Comparison of ENCODE assay signal across 12 mouse cellular contexts in genomic region chr4:152494360-152494879, GRCm38 (mm10). TPM values are rescaled to one million over a fixed set of nuclear protein-coding genes. Genes with fewer than 3 reads are reported as not detected.
DNase-seq lines count a peak whose midpoint lies in the region; ATAC-seq lines count a peak whose summit lies in the region.
"Had no signal": no experiment of that assay in that cellular context is flagged by ENCODE, and none has a peak within 500 bp of the region (broad histone marks: within the 10 kb centered on the region; RNA-seq: fewer than 3 reads in every experiment).

No protein-coding gene starts in this region.

- H3K9ac ChIP-seq in embryonic facial prominence, embryonic 14.5 days (ENCODE audit: low read depth, low read length), result no peak overlapping the region
- 0 out of 2 replicates have a peak overlapping the region, but pooled peaks have one; percentile 12 for H3K9ac ChIP-seq in neural tube, embryonic 13.5 days
- H3K9ac ChIP-seq: liver, embryonic 15.5 days had no signal

- no peak overlapping the region for H3K4me3 ChIP-seq in embryonic facial prominence, embryonic 14.5 days (ENCODE audit: low read depth, low read length)
- H3K4me3 ChIP-seq in embryonic facial prominence, embryonic 10.5 days, result no peak overlapping the region
- no peak overlapping the region for H3K4me3 ChIP-seq in neural tube, embryonic 13.5 days
- H3K4me3 ChIP-seq: liver, embryonic 15.5 days had no signal

- no peaks in the 10 kb centered on the region for H3K4me1 ChIP-seq in embryonic facial prominence, embryonic 14.5 days (ENCODE audit: control insufficient read depth, insufficient read depth, low read length)
- peaks cover 3% of the 10 kb centered on the region; the same call in 1 of the 2 replicates for H3K4me1 ChIP-seq in embryonic facial prominence, embryonic 10.5 days
- peaks cover 27% of the 10 kb centered on the region for H3K4me1 ChIP-seq in neural tube, embryonic 13.5 days (replicated peaks)
- H3K4me1 ChIP-seq: liver, embryonic 15.5 days had no signal

- H3K4me2 ChIP-seq in embryonic facial prominence, embryonic 14.5 days (ENCODE audit: low read depth, low read length), result no peak overlapping the region
- peak overlapping the region; percentile 20; the same call in 1 of the 2 replicates for H3K4me2 ChIP-seq in neural tube, embryonic 13.5 days
- H3K4me2 ChIP-seq: liver, embryonic 15.5 days had no signal

- peaks cover 7% of the 10 kb centered on the region; the same call in 1 of the 2 replicates for H3K36me3 ChIP-seq in embryonic facial prominence, embryonic 14.5 days (ENCODE audit: control insufficient read depth, insufficient read depth, low read length)
- peaks cover 17% of the 10 kb centered on the region for H3K36me3 ChIP-seq in embryonic facial prominence, embryonic 10.5 days (replicated peaks)
- peaks cover 20% of the 10 kb centered on the region for H3K36me3 ChIP-seq in neural tube, embryonic 13.5 days
- H3K36me3 ChIP-seq: liver, embryonic 15.5 days had no signal

- no peaks in the 10 kb centered on the region for H3K27me3 ChIP-seq in embryonic facial prominence, embryonic 14.5 days (replicated peaks; ENCODE audit: control insufficient read depth, insufficient read depth, low read length)
- no peaks in the 10 kb centered on the region for H3K27me3 ChIP-seq in embryonic facial prominence, embryonic 10.5 days (replicated peaks; ENCODE audit: low read depth, poor library complexity, severe bottlenecking)
- no peaks in the 10 kb centered on the region for H3K27me3 ChIP-seq in neural tube, embryonic 13.5 days
- H3K27me3 ChIP-seq: liver, embryonic 15.5 days had no signal

- no peak overlapping the region for H3K27ac ChIP-seq in embryonic facial prominence, embryonic 14.5 days (replicated peaks; ENCODE audit: low read depth, low read length)
- H3K27ac ChIP-seq in embryonic facial prominence, embryonic 10.5 days (replicated peaks), result no peak overlapping the region
- 0 out of 2 replicates have a peak overlapping the region, but pooled peaks have one; percentile 10 for H3K27ac ChIP-seq in neural tube, embryonic 13.5 days (replicated peaks)
- H3K27ac ChIP-seq: liver, embryonic 15.5 days had no signal

- peak; percentile 3 for DNase-seq in embryonic facial prominence, embryonic 14.5 days (ENCODE audit: low spot score)
- DNase-seq in embryonic facial prominence, embryonic 10.5 days (ENCODE audit: low spot score), result no peak
- peak; percentile 20 for DNase-seq in left cerebral cortex, postnatal 4 days
- DNase-seq in left cerebral cortex, postnatal 14 days (ENCODE audit: low spot score in 2 of 2), result no peak
- peak; percentile 57 for DNase-seq in cerebellum, adult 9-10 months
- no peak for DNase-seq in ovary, adult 18-20 months (ENCODE audit: low spot score)
- DNase-seq: spleen, adult 18-20 months had no signal

- no peak for ATAC-seq in embryonic facial prominence, embryonic 14.5 days (ENCODE audit: low read depth)
- no peak for ATAC-seq in neural tube, embryonic 13.5 days (ENCODE audit: low read depth)
- no peak for ATAC-seq in megakaryocyte-erythroid progenitor cell, adult 5-6 weeks (replicated peaks; ENCODE audit: low FRiP score, low TSS enrichment, poor library complexity, severe bottlenecking)
- ATAC-seq: inflammation-experienced regulatory T-cells, adult 6 months had no signal

- 36% methylated on average over 20 of the region's 20 CpGs for WGBS in embryonic facial prominence, embryonic 14.5 days
- 58% methylated on average over 20 of the region's 20 CpGs for WGBS in embryonic facial prominence, embryonic 10.5 days
- 41% methylated on average over 20 of the region's 20 CpGs for WGBS in neural tube, embryonic 13.5 days

- H3K9me3 ChIP-seq in embryonic facial prominence, embryonic 14.5 days (ENCODE audit: control insufficient read depth, low read length), result no peaks in the 10 kb centered on the region
- 0 out of 2 replicates have a peak, but pooled peaks cover 6% of the 10 kb centered on the region for H3K9me3 ChIP-seq in embryonic facial prominence, embryonic 10.5 days
- H3K9me3 ChIP-seq in neural tube, embryonic 13.5 days, result no peaks in the 10 kb centered on the region
- H3K9me3 ChIP-seq: liver, embryonic 15.5 days had no signal

- intact Hi-C loops in left cerebral cortex, postnatal 4 days (cut with DNase I), result no loop called here
- intact Hi-C loops in left cerebral cortex, postnatal 14 days (cut with DNase I), result loop anchor here (10.0 kb wide), 1 partner anchor 160 kb away; the partner anchor contains the start of gene Chd5

RNA-seq across cellular contexts. Expression of gene Kcnab2, which starts 16.7 kb away (rescaled TPM):
- polyA plus RNA-seq in embryonic facial prominence, embryonic 14.5 days (2014; fragmentation: Nextera tagmentation; extraction: Ambion mirVana), result 9.2 and 12.1 TPM in 2 replicates
- polyA plus RNA-seq in embryonic facial prominence, embryonic 10.5 days (2016; fragmentation: Nextera tagmentation; extraction: Ambion mirVana), result 7.3 and 7.6 TPM in 2 replicates
- total RNA-seq in left cerebral cortex, postnatal 4 days (2021), result 10 to 100 TPM; 35.0 to 43.6 TPM
- total RNA-seq in left cerebral cortex, postnatal 14 days (2021), result 100 to 1,000 TPM; 216 to 228 TPM
- polyA plus RNA-seq in neural tube, embryonic 13.5 days (2015; fragmentation: Nextera tagmentation; extraction: Ambion mirVana), result 29.3 and 32.6 TPM in 2 replicates
- 42.5 and 57.5 TPM in 2 replicates for total RNA-seq in megakaryocyte-erythroid progenitor cell, adult 5-6 weeks (2014; fragmentation: Nextera tagmentation)
- total RNA-seq in megakaryocyte-erythroid progenitor cell, adult 5-6 weeks (2017), result 59.7 and 75.3 TPM in 2 replicates

RNA-seq across cellular contexts. Expression of gene Nphp4, which starts 17.9 kb away (rescaled TPM):
- 3.4 and 4.5 TPM in 2 replicates for polyA plus RNA-seq in embryonic facial prominence, embryonic 14.5 days (2014; fragmentation: Nextera tagmentation; extraction: Ambion mirVana)
- 4.9 and 5.9 TPM in 2 replicates for polyA plus RNA-seq in embryonic facial prominence, embryonic 10.5 days (2016; fragmentation: Nextera tagmentation; extraction: Ambion mirVana)
- 10 to 100 TPM; 10.5 to 12.1 TPM for total RNA-seq in left cerebral cortex, postnatal 4 days (2021)
- total RNA-seq in left cerebral cortex, postnatal 14 days (2021), result 10 to 100 TPM; 18.7 to 19.9 TPM
- polyA plus RNA-seq in neural tube, embryonic 13.5 days (2015; fragmentation: Nextera tagmentation; extraction: Ambion mirVana), result 4.9 and 5.4 TPM in 2 replicates
- total RNA-seq in megakaryocyte-erythroid progenitor cell, adult 5-6 weeks (2014; fragmentation: Nextera tagmentation), result 0.61 TPM in 1 of 2 replicates, not detected in the other
- 0.19 TPM in 1 of 2 replicates, not detected in the other for total RNA-seq in megakaryocyte-erythroid progenitor cell, adult 5-6 weeks (2017)
- total RNA-seq: MEL had no signal

Comparison
In these comparisons a context has a peak if more than half of its experiments do, and no peak if none do; other contexts are left out.
1. DNase-seq: peak in embryonic facial prominence, embryonic 14.5 days (single experiment), left cerebral cortex, postnatal 4 days (single experiment) and cerebellum, adult 9-10 months (single experiment); none in embryonic facial prominence, embryonic 10.5 days (single experiment), left cerebral cortex, postnatal 14 days (0 of 2) and ovary, adult 18-20 months (single experiment).
2. RNA of gene Nphp4, which starts 17.9 kb away (total RNA-seq): 18.7 to 19.9 TPM in left cerebral cortex, postnatal 14 days and 10.5 to 12.1 TPM in left cerebral cortex, postnatal 4 days; 0.19 to 0.61 TPM in megakaryocyte-erythroid progenitor cell, adult 5-6 weeks; every median in the first group is over 4 times any median in the second.